Mouse (Mus musculus) hindbrain, embryonic 11.5 days (tissue): Measurements from ENCODE around the gene Pomp. TPM values are rescaled to one million over a fixed set of nuclear protein-coding genes. Genes with fewer than 3 reads are reported as not detected.

Source experiments
- ATAC-seq: fragments of 200-750 bp; cut with Nextera tagmentation; 2 replicates; pipeline ENCODE4 v1.8.0; 2017; ENCODE audit warnings: mild to moderate bottlenecking, moderate TSS enrichment, moderate library complexity; ENCODE audit not compliant: low FRiP score
- DNase-seq: peaks from one replicate; pipeline ENCODE4 v3.0.0-alpha.2; 2015; ENCODE audit warnings: low spot score
- H3K27ac ChIP-seq: fragments of 300-500 bp; sonication (generic); 2 replicates; pipeline ENCODE4 v1.5.1; 2014; ENCODE audit warnings: mild to moderate bottlenecking, low read depth, low read length
- H3K27me3 ChIP-seq: fragments of 300-500 bp; sonication (generic); 2 replicates; pipeline ENCODE4 v1.6.1; 2014; ENCODE audit warnings: mild to moderate bottlenecking, low read length, moderate library complexity, mixed read lengths; ENCODE audit not compliant: control insufficient read depth, insufficient read depth
- H3K36me3 ChIP-seq: fragments of 300-500 bp; sonication (generic); 2 replicates; pipeline ENCODE4 v1.6.1; 2014; ENCODE audit warnings: mild to moderate bottlenecking, low read length, moderate library complexity, mixed read lengths; ENCODE audit not compliant: control insufficient read depth, insufficient read depth
- H3K4me1 ChIP-seq: fragments of 300-500 bp; sonication (generic); replicated peaks from 2 replicates; pipeline ENCODE4 v1.6.1; 2014; ENCODE audit warnings: low read length, mixed read lengths; ENCODE audit not compliant: control insufficient read depth, insufficient read depth
- H3K4me2 ChIP-seq: fragments of 300-500 bp; sonication (generic); replicated peaks from 2 replicates; pipeline ENCODE4 v1.6.1; 2014; ENCODE audit warnings: mild to moderate bottlenecking, low read depth, low read length
- H3K4me3 ChIP-seq: fragments of 300-500 bp; sonication (generic); 2 replicates; pipeline ENCODE4 v1.5.1; 2014; ENCODE audit warnings: low read depth, low read length
- H3K9ac ChIP-seq: fragments of 300-500 bp; sonication (generic); 2 replicates; pipeline ENCODE4 v1.6.1; 2014; ENCODE audit warnings: low read depth, low read length
- H3K9me3 ChIP-seq: fragments of 300-500 bp; sonication (generic); 2 replicates; pipeline ENCODE4 v1.6.1; 2016; ENCODE audit warnings: low read length; ENCODE audit not compliant: control insufficient read depth
- WGBS: fragments of 180-500 bp; shearing (Covaris S2); extraction: QIAGEN DNeasy Blood & Tissue Kit; methylation state at CpG from one replicate; pipeline ENCODE4 v1.1.7; 2014; 5-methylcytosine and 5-hydroxymethylcytosine counted together
- polyA plus RNA-seq: library from polyadenylated mRNA; unstranded; fragments of >200 nt; fragmentation: Nextera tagmentation; extraction: Ambion mirVana; gene quantifications from 2 replicates; pipeline ENCODE4 v1.2.1, GENCODE M21; 2014

The Pomp gene
- polyA plus RNA-seq, 1 experiment from 2014 or later: 546 TPM

DNA sequence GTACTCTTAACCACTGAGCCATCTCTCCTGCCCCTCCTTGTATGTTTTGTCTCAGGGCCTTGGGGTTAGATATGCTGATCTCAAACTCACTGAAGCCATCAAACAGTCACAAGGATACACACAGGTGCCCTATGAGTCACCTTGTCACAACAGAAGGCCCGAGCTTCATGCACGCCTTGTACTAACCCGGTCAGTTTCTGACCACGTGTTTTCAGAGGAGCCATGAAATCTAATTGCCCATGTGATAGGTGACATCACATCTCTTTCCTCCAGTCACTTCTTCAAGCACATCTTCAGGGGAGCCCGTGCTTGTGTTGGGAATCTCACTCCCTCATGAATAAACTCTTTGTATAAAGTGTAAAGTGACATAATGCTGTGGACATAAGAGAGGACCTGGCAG lies 64.4 kb downstream of the Pomp start:
- Histone ChIP-seq H3K4me1 (no peaks in the 10 kb centered on the region), H3K4me3 (no peak overlapping the region), H3K27ac (no peak overlapping the region), H3K9ac (no peak overlapping the region), H3K4me2 (no peak overlapping the region), H3K36me3 (no peaks in the 10 kb centered on the region), H3K27me3 (no peaks in the 10 kb centered on the region), H3K9me3 (no peaks in the 10 kb centered on the region)
- 79% methylated on average over 5 of the region's 5 CpGs for WGBS
- no peak for ATAC-seq
- no peak for DNase-seq

Other genes with a start within 250 kb of the Pomp start
- 12.3 and 13.5 TPM in 2 replicates for gene Flt1, start 134.4 kb upstream of the Pomp start, polyA plus RNA-seq
- 3.9 and 4.1 TPM in 2 replicates for gene Slc46a3, start 34.4 kb downstream of the Pomp start, polyA plus RNA-seq
- 22.2 and 29.2 TPM in 2 replicates for gene Mtus2, start 96.9 kb downstream of the Pomp start, polyA plus RNA-seq